Mouse (Mus musculus): ENCODE measurements at regions not wholly inside any gene's neighbourhood (a gene's known extent, or its start where the extent isn't known, plus 50 kb on each side); places are given as distances from the start of the nearest gene placed in this dataset.
"Not testable (repeated sequence)": the region's sequence is repeated elsewhere in the genome, so short reads cannot be mapped to it uniquely, and the experiment has no call there.

DNA sequence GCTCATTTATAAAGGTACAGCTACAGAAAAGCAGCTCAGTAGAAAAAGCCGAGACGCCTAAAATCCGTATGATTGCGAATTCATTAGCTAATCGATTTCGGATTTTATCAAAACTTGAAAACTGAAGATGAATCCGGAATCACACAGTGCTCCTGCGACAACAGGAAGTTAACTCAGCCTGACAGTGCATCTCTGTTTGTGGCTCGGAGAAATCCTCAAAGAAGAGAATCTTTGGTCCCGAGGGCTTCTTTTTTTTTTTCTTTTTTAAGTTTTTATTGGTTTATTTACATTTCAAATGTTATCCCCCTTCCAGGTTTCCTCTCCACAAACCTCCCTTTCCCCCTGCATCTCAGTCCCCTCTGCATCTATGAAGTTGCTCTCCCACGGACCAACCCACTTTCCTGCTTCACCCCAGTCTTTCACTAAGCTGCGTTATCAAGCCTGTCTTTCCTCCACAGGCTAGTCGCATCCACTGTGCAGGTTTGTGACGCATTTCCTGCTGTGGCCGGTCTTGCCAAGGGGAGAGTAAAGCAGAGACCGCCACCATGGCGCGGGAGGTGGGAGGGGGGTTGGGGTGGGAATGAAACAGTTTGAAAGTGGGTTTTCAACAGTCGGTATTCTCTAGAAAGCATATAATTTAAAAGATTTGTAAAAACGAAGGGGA lies 593.4 kb upstream of the Snrpn start:
- not testable (repeated sequence) for H3K4me1 ChIP-seq; H3K36me3 ChIP-seq; H3K27me3 ChIP-seq (replicated peaks); H3K9me3 ChIP-seq (replicated peaks); H3K9ac ChIP-seq (replicated peaks)
- 53% methylated on average over 20 of the region's 20 CpGs for WGBS
- Histone ChIP-seq H3K27ac (replicated peaks) (0 out of 2 replicates have a peak overlapping the region, but pooled peaks have one; percentile 9), H3K4me2 (peak overlapping the region; percentile 43), H3K4me3 (replicated peaks) (peak overlapping the region; percentile 27)
- peak; percentile 92 for ATAC-seq (ENCODE audit: low FRiP score)

DNA sequence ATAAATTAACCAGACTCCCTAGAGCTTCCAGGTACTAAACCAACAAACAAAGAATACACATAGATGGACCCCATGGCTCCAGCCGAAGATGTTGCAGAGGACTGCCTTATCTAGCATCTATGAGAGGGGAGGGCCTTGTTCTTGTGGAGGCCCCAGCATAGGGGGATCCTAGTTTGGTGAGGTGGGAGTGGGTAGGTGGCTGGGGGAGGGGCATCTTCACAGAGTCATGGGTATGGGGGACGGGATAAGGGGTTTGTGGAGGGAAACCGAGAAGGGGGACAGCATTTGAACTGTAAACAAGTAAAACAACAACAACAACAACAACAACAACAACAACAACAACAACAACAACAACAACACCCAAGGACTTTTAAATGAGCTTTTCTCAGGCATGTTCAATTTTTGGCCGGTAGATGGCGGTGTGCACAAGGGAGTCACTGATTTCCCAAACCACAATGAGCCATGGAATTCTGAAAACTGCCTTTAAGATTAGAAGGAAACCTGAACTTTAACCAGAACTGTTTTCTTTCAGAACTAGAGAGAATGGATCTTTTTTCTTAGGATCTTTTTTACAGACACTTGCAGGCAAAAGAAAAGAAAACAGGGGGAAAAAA lies 588.2 kb upstream of the Snrpn start:
- not testable (repeated sequence) for H3K4me2 ChIP-seq; ATAC-seq (ENCODE audit: low FRiP score)

More for the DNA sequence above, 588.2 kb upstream of the Snrpn start:
- not testable (repeated sequence) for H3K4me3 ChIP-seq (replicated peaks); H3K9ac ChIP-seq (replicated peaks); H3K27ac ChIP-seq (replicated peaks); H3K36me3 ChIP-seq; H3K9me3 ChIP-seq (replicated peaks); H3K27me3 ChIP-seq (replicated peaks); H3K4me1 ChIP-seq
- WGBS: 20% methylated on average over 5 of the region's 5 CpGs
